Mouse (Mus musculus) kidney, adult 8-10 months (tissue): ENCODE measurements around the gene Opn3.

Experiments used
- DNase-seq, 2 experiments: peaks; one replicate each; pipeline ENCODE4 v3.0.0; 2022

Opn3 gene

GRCm38 (mm10) chr1:175648615-175649014 is 44.0 kb downstream of the Opn3 start:
- DNase-seq: no peak

- peak; percentile 73 to 86 for DNase-seq
Measured at GRCm38 (mm10) chr1:175646952-175647351, 45.6 kb downstream of the Opn3 start.

- no peak for DNase-seq
Measured at GRCm38 (mm10) chr1:175643496-175644265, 48.9 kb downstream of the Opn3 start.

GRCm38 (mm10) chr1:175640435-175641150 is 52.0 kb downstream of the Opn3 start:
- no peak for DNase-seq

- DNase-seq: no peak
Measured at GRCm38 (mm10) chr1:175639072-175639471, 53.5 kb downstream of the Opn3 start.

- no peak for DNase-seq
Measured at GRCm38 (mm10) chr1:175637677-175638076, 54.9 kb downstream of the Opn3 start.

GRCm38 (mm10) chr1:175632470-175632869 is 60.1 kb downstream of the Opn3 start:
- no peak for DNase-seq

GRCm38 (mm10) chr1:175631721-175632221 is 60.8 kb downstream of the Opn3 start:
- peak; percentile 74 to 76 for DNase-seq

- DNase-seq: no peak
Measured at GRCm38 (mm10) chr1:175631080-175631479, 61.5 kb downstream of the Opn3 start.

- DNase-seq: no peak
Measured at GRCm38 (mm10) chr1:175630345-175630744, 62.2 kb downstream of the Opn3 start.

GRCm38 (mm10) chr1:175629248-175629647 is 63.3 kb downstream of the Opn3 start:
- DNase-seq: no peak

GRCm38 (mm10) chr1:175625990-175626692 is 66.4 kb downstream of the Opn3 start:
- peak; percentile 21 to 35 for DNase-seq

- DNase-seq: peak; percentile 97 to 98
Measured at GRCm38 (mm10) chr1:175625257-175625879, 67.2 kb downstream of the Opn3 start, which contains the start of gene Fh1. TSS of gene Fh1 (minus strand) at chr1:175625635.

GRCm38 (mm10) chr1:175623656-175624055 is 68.9 kb downstream of the Opn3 start:
- DNase-seq: no peak

- DNase-seq: no peak
Measured at GRCm38 (mm10) chr1:175619814-175620431, 72.7 kb downstream of the Opn3 start, which contains the start of gene Kmo. TSS of gene Kmo (plus strand) at chr1:175620381.

GRCm38 (mm10) chr1:175614992-175615391 is 77.6 kb downstream of the Opn3 start:
- no peak for DNase-seq
